Mouse (Mus musculus) layer of hippocampus, adult 8-10 months (tissue): ENCODE measurements around the gene Nudcd3. TPM values are rescaled to one million over a fixed set of nuclear protein-coding genes. Genes with fewer than 3 reads are reported as not detected.
A peak's percentile ranks its signal among the peaks of the same experiment; 100 is the strongest.

Experiments used
- DNase-seq, 2 experiments: peaks; one replicate each; pipeline ENCODE4 v3.0.0; 2022; ENCODE audit warnings: low spot score in 2 of 2
- total RNA-seq, 4 experiments: library from RNA; stranded (reverse); gene quantifications; 2 replicates each; pipeline ENCODE4 v1.2.4; 2022

The Nudcd3 gene
- total RNA-seq, 4 experiments from 2014 or later: 124 to 133 (median 129) TPM

DNA sequence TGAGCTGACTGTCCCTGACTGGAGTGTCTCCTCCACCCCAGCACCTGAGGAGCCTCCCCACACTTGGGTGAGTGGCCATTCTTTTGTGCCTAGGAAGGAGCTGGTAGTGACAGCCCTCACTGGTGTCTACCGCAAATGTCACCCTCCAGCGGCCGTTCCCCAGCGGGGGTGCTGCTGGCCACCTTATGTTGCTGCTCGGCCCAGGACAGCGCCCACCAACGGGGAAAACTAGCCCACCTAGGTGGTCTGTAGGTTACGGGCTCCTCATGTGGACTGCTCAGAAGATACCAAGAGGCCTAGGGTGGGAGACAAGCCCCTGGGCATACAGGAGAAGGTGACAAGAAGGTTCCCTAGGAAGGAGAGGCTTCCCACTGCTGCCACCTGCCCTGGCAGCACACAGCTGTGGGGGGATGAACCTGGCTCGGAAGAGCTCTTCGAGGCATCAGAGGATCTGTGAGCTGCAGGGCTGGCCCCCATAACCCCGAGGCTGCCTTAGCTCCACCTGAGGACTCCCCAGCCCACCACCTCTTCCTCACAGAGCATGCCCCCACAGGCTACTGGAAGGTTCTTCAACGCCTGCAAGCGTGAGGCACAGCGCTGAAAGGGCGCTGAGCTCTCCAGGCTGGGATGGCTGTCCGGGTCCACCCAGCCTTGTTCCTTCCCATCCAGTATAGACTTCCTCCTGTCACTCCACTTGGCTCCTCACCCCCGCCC lies 136.6 kb downstream of the Nudcd3 start:
- DNase-seq: peak in 1 of 2 experiments; percentile 34

DNA sequence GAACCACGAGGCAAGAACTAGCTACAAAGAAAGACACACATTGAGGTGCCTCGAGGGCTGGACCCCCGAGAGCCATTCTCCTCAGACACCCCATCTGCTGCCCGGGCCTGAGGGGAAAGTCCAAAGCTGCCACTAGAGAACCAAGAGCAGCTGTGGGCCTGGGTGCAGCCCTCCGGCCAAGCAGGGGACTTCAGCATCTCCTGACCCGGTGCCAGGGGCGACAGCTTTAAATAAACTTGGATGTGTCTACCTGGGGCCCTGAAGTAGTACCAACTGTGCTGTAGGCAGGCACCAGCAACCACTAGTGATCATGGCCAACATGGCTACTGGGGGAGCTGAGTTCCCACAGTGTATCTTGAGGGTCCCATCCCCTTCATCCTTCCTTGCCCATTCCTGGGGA lies 137.2 kb downstream of the Nudcd3 start:
- peak in 1 of 2 experiments; percentile 6 for DNase-seq

DNA sequence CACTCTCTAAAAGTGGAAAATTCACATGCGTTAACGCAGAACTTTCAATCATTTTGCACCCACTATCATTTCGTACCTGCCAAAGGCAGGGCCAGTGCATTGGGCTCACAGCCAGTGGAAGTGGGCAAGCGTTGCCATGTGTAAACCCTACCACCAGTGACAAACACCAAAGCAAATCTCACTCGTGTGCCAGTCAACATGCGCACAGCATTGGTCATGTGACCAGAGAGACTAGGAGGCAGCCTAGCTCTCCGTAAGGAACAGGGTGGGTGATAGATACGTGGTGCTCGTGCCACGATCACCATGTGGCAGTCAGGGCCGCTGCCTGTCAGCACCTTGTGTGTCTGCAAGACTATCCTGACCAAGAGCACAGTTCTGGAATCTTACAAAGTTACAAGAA lies 137.9 kb downstream of the Nudcd3 start:
- DNase-seq: peak in 1 of 2 experiments; percentile 13

DNA sequence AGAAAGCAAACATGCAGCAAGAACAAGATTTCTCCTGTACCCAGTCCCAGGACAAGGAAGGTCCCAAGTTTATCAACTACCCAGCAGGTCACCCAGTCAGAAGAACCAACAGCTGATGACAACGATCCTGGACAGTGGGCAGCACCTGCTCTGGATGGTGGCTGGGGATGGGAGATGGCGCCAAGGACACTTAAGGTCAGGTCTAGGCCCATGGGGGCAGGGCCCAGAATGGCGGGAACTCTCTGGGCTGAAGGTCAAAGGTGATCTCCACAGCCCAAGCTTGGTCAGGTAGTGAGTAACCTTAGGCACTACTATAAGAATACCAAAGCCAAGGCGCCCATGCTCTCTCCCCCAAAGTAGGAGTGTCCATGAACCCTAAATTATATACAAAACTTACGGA lies 138.3 kb downstream of the Nudcd3 start:
- no peak for DNase-seq

DNA sequence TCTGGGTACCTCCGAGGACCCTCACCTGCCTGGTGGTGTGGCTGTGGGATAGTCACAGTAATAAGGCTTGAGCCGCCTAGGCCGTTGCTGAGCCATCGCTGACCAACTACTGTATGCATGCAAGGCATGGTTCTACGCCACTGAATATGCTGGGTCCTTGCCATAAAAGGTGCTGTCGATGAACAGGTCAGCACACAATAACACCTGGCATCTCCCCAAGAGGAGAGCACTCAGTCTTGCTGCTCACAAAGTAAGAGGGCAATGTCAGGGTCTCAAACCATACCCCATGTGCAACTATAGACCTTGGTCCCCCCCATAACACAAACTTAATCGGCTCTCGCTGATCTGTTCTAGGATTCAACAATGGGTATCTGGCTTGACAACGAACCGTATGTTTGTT lies 141.1 kb downstream of the Nudcd3 start:
- no peak for DNase-seq

Other genes with a start within 250 kb of the Nudcd3 start
- 10 to 100 TPM; 69.3 to 77.7 (median 72.5) TPM for gene Ykt6, start 244.7 kb downstream of the Nudcd3 start, total RNA-seq
- 1,000 to 10,000 TPM in 2 of 4 experiments, 100 to 1,000 TPM in 2; 958 to 1,016 (median 997) TPM for gene Camk2b, start 134.1 kb downstream of the Nudcd3 start, total RNA-seq
- under 1 TPM; 0.27 to 0.39 (median 0.29) TPM for gene A730071L15Rik, start 386 bp downstream of the Nudcd3 start, total RNA-seq
- under 1 TPM; 0.11 to 0.68 (median 0.48) TPM for gene Npc1l1, start 29.7 kb upstream of the Nudcd3 start, total RNA-seq
- 10 to 100 TPM; 45.9 to 52.9 (median 47.5) TPM for gene Ddx56, start 67.4 kb upstream of the Nudcd3 start, total RNA-seq
- gene Tmed4, start 74.5 kb upstream of the Nudcd3 start, total RNA-seq: 100 to 1,000 TPM in 2 of 4 experiments, 10 to 100 TPM in 2; 96.3 to 107 (median 101) TPM
- gene Ogdh, start 91.2 kb upstream of the Nudcd3 start, total RNA-seq: 100 to 1,000 TPM; 218 to 238 (median 227) TPM
- gene Zmiz2, start 188.7 kb upstream of the Nudcd3 start, total RNA-seq: 100 to 1,000 TPM; 157 to 169 (median 159) TPM
- gene Ppia, start 215.0 kb upstream of the Nudcd3 start, total RNA-seq: 1,000 to 10,000 TPM; 1,319 to 1,646 (median 1,558) TPM
- 10 to 100 TPM; 26.4 to 39.8 (median 36.9) TPM for gene H2afv, start 244.0 kb upstream of the Nudcd3 start, total RNA-seq